Mouse (Mus musculus) lung, postnatal 36 days (tissue): ENCODE measurements around the gene Thap3.
"Not testable (repeated sequence)": the region's sequence is repeated elsewhere in the genome, so short reads cannot be mapped to it uniquely, and the experiment has no call there.

ENCODE experiments used
- DNase-seq: peaks from one replicate; pipeline ENCODE4 v3.0.0; 2022; ENCODE audit warnings: mixed read lengths

Gene Thap3

DNA sequence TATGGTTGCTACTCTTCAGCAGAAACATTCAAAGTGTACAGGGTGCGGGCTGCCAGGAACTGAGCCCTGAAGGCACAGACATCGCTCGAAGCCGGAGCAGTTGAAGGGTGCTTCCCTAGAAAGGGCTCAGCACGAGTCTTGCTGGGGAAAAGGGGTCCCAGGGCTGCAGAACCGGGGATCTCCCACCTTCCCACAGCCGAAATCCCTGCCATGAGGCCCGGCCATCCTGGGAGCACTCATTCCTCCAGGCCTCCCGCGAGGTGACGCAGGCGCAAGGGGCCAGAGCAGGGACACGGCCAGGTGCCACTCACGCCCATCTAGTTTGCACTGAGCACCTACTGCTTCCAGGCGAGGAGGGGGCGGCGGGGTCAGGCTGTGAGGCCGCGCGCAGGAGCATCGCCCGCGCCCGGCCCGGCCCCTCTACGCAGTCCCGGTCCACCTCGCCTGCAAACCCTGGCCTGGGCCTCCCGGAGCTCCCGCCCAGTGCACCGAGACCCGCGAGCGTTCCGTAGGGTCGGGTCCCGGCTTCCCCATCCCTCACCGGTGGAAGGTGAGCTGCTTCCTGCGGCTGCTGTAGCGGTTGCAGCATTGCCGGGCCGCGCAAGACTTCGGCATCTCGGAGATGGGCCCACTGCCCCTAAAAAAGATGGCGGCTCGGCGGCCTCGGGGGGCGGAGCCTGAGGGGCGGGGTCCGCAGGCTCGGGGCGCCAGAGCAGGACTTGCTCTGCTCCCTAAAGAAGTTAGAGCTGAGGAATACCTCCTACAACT is at the start of gene Thap3:
TSS of gene Thap3 (minus strand) at position 656 of the 768 bp plus-strand sequence.
- DNase-seq = peak; percentile 88

DNA sequence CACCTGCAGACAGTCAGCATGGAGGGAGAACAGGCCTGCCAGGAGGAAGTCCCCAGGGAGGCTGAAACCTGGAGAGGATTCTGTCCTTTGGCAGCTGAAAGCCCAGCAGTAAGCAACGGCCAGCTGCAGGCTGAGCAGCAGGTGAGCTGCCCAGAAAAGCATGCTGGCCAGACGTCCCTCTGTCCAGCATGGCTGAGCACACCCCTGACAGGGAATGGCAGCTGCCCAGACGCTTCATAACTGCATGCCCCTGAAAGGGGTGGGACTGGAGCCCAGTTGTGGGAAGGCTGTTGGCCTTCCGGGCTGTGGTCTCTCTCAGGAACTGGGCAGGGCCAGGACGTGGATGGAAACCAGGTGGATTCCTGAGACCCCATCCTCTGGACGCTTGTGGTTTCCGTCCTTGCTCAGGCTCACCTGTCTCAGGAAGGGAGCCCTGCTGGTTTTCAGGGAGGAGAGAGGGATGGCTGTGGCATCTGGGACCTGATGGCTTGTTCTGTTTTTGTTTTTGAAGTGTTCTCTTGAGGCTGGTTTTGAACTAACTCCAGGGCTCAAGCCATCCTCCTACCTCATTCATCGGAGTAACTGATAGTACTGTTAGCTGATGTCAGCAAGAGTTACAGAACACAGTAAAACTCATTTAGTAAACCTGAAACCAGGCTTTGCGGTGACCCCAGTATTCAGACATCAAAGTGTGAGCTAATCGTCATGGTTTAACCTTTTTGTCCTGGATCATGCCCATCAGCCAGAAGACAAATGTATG is 49.6 kb upstream of the Thap3 start, which contains the start of gene Tas1r1:
TSS of gene Tas1r1 (minus strand) at position 344 of the 760 bp plus-strand sequence.
- DNase-seq = no peak

DNA sequence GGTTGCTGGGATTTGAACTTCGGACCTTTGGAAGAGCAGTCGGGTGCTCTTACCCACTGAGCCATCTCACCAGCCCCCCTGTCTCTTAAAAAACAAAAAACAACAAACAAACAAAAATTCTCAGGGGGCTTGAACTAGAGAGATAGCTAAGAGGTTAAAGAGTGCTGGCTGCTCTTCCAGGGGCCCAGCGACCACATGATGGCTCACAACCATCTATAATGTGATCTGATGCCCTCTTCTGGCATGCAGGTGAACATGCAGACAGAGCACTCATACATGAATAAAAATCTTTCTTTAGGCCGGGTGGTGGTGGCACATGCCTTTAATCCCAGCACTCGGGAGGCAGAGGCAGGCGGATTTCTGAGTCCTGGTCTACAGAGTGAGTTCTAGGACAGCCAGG is 47.7 kb upstream of the Thap3 start:
- not testable (repeated sequence) for DNase-seq

DNA sequence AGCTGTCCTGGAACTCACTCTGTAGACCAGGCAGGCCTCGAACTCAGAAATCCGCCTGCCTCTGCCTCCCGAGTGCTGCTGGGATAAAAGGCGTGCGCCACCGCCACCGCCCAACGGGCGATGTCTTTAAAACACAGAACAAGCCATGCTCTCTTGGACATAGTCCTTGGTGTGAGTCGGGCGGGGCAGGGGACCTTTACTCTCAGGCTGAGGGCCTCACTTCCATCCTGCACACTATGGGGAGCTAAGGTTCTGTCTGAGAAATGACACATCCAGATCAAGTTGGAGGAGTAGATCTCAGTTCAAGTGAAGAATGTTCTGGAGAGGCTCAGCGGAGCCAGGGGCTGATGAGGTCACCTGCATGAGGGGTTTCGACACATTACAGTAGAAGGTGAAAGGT is 44.1 kb upstream of the Thap3 start:
- no peak for DNase-seq

DNA sequence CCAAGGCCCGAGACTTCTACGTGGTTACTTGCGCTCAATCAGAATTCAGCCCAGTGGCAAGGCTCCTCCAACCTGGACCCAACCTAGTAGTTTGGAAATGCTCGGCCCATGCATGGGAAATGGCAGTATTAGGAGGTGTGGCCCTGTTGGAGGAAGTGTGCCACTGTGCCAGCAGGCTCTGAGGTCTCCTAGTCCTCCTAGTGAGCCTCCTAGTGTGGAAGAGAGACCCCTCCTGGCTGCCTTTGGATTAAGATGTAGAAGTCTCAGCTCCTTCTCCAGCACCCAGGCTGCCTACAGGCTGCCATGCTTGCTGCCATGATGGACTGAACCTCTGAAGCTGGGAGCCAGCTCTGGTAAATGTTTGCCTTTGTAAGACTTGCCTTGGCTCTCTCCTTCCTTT is 41.2 kb upstream of the Thap3 start:
- DNase-seq = peak; percentile 57

DNA sequence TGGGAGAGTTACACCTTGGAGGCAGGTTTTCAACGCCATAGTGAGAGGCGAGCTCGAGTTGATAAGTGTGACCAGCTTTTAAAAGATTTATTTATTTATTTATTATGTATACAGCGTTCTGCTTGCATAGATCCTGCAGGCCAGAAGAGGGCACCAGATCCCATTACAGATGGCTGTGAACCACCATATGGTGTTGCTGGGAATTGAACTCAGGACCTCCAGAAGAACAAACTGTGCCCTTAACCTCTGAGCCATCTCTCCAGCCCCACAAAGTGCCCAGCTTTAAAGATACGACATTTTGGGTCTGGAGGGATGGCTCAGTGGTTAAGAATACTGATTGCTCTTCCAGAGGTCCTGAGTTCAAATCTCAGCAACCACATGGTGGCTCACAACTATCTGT is 40.3 kb upstream of the Thap3 start:
- DNase-seq = peak; percentile 35

DNA sequence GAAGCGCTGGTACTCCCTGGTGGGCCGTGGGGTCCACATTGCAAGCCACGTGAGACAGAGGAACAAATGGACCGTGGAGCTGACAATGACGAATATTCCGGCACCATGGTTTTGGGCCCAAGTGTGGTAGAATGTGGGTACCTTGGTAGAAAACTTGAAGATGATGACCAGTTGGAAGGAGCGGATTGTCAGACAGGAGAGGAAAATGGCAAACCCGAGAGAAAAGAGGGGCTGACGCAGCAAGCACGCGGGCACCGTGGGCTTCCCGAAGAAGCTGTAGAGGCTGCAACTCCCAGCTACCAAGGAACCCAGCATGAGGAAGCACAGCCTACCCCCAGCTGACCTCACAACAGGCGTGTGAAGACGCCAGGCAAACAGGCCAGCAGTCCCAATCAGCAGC is 39.7 kb upstream of the Thap3 start:
- no peak for DNase-seq

DNA sequence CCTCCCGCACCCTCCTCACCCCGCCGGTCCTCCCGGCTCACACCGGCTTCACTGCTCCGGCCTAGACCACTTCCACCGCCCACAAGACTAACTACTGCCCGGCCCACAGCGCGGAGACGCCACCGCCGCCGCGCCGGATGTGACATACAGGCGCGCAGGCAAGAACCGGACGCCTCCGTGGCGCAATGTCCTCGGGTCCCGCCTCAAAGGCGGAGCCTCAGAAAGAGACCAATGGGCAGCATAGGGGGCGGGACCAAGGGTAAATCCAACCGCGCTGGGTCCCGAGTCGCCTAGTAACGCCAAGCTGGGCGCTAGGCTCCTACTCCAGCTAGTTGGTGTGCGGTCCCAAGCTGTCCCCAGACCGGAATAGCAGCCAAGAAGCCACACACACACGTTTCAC is 38.7 kb upstream of the Thap3 start, which contains the start of gene Zbtb48:
TSS of gene Zbtb48 (minus strand) at position 148 of the 400 bp plus-strand sequence.
- DNase-seq = peak; percentile 99

DNA sequence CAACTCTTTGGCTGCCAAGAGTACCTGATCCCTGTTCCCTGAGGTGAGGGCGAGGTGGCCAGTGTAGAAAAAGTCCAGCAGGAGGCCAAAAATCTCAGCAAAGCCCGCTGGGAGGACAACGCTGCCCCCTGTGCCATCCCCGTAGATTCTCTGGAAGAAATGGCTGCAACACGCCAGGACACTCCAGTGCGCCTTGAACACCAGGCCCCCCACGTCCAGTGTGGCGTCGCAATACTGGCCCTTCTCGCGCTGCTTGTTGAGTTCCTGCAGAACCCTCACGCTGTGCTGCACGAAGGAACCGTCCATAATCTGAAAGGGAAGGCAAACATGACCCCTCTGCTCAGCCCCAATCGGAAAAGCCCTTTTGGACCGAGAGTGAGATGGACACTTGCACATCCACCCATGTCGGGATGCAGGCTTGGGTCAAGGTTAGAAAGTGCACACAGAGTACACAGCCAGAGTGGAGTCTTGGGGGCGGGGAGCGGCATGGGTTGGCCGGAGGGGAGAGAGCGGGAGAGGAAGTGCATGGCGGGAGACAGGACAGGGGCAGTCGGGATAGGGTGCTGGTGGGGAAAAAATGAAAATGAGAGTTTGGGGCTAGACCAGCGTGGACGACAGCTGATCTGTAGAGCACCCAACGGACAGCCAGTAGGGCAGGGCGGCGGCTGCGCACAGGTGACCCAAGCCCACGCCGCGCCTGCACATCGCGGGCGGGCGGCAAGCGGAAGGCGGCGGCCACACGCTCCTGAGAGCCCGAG is 38.1 kb upstream of the Thap3 start:
- peak; percentile 25 for DNase-seq

DNA sequence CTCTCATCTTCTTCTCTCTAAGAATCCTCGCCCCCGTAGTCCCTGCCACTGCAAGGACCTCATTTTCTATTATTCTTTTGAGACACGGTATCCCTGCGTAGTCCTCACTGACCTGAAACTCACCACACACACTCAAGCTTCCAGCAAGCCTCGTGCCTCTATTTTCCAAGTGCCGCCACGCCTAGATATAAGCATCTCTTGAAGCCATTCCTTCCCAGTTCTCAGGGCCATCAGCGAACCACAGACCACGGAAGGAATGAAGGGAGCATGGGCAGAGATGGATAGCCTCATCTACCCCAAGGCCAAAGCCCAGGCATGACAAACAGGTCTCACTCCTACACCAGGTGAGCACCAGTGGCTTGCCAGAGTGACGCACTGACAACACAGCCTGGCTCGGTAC is 35.7 kb upstream of the Thap3 start:
- DNase-seq = peak; percentile 40

DNA sequence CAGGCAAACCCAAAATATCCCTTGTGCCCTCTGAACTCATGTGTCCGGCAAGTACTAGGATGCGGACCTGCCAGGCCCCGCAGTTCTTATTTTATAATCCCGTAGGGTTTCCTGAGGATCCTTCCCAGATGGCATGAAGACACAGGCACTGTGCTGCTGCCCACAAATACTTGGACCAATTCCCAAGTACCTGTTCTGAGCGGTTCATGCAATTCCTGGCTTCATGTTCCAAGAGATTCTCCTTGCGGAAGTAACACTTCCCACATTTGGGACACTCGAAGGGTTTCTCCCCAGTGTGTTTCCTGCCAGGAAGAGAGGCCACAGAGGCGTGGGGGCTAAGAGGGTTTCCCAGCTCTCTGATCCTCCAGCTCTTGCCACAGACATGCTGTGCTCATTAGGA is 33.7 kb upstream of the Thap3 start:
- DNase-seq = no peak

DNA sequence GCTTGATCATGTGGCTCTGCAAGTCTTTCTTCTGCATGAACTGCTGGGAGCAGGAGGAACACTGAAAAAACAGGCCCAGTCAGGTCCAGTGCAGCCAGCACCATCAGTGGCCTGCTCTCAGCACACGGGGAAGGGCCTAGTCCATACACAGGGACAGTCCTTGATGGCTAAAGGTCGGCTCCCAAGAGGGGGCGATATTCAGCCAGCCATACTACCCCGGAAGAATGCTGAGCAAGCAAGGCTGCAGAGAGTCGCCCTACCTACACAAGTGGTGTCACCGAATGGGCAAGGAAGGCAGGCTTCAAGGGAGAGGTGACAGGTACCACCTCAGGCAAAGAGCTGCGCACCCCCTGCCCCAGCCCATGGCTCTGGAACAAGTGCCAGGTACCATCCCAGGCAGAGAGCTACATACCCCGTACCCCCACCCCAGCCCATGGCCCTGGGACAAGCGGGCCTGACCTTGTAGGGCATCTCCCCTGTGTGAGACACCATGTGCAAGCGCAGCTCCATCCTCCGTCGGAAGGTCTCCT is 32.8 kb upstream of the Thap3 start:
- no peak for DNase-seq

DNA sequence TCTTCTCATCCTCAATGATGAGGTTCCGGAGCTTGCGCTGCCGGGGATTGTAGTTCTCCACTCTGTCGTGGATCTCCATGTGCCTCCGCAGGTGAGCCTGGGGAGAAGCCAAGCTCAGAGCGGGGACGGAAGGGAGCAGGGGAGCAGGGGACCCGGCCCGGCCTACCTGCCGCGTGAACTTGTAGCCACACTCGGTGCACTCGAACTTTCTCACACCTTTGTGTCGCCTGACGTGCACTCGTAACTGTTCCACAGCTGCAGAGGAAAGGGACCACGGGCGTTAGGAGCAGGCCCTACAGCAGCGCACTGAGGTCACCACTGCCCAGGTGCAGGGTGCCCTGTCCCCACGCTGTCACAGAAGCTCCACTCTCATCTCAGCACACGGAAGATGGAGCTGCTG is 31.2 kb upstream of the Thap3 start:
- no peak for DNase-seq

DNA sequence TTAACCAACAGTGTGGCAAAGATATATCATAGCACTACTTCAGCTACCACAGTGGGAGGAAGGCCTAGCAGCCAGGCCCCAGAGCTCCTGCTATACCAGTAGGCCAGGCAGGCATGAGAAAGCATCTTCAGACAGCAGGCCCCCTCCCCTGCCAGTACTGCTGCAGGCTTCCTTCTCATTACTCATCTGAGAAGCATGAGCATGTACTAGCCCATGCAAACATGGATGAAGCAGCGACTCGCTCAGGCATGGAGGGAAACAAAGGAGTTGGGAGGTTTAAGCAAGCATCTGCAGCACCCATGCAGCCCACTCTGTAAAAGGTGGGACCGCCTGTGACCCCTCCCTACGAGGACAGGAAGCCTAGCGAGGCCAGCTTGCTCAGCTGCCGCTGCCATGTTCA is 30.3 kb upstream of the Thap3 start:
- no peak for DNase-seq

DNA sequence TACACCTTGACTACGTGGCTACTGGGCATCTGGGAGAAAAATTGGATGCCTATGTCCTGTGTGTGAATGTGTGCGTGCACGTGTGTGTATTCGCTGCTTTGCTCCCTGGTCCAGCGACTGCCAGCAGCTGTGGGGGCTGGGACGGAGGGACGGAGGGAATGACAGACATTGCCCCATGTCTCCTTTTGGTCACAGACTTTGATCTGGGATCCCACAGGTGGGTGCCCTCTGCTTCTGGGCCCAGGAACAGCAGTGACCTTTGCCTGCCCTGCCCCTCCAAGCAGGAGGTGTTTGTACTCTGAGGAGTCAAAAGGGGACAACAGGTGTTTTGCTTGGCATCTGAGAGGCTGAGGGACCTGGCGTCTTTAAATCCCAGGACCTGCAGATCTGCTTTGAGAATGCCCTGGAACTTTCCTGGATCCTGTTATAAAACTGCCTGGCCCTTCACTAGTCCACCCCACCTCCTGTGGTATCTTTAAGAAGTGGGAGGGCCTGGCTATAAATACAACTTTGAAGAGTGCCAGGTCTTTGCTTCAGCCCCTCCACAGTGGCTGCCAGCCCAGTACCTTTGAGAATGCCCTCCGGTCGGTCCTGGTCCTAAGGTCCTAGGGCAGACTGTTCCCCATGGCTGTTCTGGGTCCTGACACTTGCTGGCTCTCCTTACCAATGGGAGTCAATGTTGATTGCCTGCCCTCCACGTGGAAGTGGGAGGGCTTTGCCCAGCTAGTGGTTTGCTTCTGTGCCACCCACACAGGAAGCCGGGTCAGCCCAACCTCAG is 24.4 kb upstream of the Thap3 start:
- DNase-seq = peak; percentile 35

DNA sequence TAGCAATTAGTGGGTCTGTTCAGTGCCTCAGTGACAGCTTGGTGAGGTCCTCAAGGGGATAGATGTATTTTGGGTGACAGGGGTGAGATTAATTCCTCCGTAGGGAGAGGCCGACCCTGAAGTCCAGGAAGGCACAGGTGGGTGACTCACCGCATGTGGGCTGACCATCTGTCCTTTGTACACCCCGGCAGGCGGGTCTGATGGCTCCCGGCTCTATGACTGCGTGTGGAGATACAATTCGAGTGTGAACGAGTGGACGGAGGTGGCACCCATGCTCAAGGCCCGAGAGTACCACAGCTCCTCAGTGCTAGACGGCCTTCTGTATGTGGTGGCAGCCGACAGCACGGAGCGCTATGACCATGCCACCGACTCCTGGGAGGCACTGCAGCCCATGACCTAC is 23.3 kb upstream of the Thap3 start:
- DNase-seq = no peak

DNA sequence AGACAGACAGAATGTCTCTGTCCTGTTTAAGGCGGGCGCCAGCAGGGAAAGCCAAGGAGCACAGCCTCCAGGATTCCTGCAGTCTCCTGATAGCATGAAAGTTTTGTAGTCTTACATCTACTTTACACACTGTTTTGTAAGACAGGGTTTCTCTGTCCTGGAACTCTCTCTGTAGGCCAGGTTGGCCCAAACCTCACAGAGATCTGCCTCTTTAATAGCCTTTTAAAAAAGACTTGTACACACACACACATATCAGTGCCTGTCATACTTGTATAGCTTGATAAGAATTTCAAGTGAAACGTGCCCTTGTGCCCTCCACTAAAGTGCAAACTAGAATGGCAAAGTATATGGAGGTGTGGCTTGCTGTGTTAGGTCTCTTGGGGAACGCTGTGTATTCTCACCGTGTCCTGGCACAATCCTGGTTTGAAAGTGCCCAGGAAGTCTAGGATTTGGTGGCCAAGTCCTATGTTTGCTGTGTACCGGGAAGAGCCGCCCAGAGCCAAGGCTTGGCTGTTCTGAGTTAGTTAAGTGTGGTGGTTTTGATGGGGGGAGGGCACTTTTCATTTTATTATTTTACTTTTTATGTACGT is 22.5 kb upstream of the Thap3 start:
- peak; percentile 66 for DNase-seq

DNA sequence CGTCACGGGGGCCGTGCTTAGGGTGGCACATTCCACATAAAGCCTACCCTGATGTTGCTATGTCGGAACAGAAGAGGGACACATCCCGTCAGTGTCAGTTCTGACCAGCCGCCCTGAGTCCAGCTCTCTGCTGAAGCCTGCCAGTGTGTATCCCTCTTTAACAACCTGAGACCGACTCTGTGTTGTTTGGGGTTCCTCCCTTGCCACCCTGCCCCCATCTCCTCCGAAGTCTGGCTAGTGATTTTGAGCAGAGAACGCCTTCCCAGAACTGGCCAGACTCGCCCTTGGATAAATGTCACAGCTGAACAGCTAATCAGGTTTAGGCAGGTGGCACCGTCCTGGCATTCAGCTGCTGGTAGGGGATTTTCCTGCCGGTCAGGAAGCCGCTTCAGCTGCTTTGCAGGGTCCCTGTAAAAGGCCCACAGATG is 21.9 kb upstream of the Thap3 start:
- DNase-seq = no peak

DNA sequence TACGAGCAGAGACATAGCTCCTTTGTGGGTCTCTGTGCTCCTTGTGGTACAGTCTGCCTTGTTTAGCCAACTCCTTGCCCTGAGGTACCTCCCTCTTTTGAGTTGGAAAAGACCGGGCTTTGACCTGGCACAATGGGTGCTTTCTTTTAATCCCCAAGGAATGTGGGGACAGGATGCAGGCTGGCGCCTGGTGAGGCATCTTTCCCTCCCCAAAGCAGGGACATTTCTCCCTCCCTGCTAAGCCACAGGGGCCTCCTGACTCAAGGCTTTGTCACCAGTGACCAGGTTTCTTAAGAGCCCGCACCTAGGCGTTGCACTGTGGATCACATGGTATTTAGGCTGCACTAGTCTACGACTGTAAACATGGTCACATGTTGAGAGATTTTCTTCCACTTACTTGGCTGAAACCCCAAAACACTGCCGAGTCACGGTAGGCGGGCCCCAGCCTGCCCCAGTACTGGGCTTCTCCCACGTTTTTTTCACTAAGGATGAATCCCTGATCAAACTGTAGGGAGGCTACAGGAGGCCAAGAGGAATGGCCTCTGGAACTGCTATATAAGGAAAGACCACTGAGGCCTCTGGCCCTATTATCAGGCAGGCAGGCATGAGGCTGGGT is 21.4 kb upstream of the Thap3 start:
- peak; percentile 78 for DNase-seq

DNA sequence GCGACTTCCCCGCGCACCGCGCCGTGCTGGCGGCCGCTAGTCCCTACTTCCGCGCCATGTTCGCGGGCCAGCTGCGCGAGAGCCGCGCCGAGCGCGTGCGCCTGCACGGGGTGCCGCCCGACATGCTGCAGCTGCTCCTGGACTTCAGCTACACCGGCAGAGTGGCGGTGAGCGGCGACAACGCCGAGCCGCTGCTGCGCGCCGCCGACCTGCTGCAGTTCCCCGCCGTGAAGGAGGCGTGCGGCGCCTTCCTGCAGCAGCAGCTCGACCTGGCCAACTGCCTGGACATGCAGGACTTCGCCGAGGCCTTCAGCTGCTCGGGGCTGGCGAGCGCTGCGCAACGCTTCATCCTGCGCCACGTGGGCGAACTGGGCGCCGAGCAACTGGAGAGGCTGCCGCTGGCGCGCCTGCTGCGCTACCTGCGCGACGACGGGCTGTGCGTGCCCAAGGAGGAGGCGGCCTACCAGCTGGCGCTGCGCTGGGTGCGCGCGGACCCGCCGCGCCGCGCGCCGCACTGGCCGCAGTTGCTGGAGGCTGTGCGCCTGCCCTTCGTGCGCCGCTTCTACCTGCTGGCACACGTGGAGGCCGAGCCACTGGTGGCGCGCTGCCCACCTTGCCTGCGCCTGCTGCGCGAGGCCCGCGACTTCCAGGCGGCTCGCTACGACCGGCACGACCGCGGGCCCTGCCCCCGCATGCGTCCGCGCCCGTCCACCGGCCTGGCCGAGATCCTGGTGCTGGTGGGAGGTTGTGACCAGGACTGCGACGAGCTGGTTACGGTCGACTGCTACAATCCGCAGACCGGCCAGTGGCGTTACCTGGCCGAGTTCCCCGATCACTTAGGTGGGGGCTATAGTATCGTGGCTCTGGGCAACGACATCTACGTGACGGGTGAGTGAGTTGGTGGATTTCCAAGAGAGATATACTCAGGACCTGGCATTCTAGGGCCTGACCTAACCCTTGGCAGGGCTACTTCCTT is 20.6 kb upstream of the Thap3 start:
- DNase-seq = peak; percentile 55
